Mouse (Mus musculus) forelimb bud, embryonic 11.5 days (tissue): Measurements from ENCODE around the gene 4930572O03Rik.
"Not testable (repeated sequence)": the region's sequence is repeated elsewhere in the genome, so short reads cannot be mapped to it uniquely, and the experiment has no call there.

Source experiments
- DNase-seq: peaks from one replicate; pipeline ENCODE4 v3.0.0-alpha.2; 2012; ENCODE audit warnings: low read depth, low spot score

Gene 4930572O03Rik

DNA sequence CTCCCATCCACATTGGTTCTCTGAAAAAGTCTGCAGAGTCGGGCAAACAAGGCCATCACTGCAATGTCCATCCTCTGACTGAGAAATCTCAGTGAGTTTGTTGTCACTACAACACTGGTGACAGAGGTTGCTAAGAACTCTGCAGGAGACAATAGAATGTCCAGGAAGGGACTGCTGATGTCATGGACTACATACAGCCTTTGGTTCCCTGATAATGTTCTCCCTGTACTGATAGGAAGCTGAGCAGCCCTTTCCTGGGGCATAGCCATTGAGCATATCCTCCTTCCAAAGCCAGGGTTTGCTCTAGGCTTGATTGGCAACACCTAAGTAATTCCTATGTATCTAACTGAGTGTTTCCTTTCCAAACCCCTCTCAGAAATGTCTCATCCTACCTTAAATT lies at the start of gene 4930572O03Rik:
Gene 4930572O03Rik, minus strand, starts transcription at position 101 of the 400 bp plus-strand sequence.
- DNase-seq: not testable (repeated sequence)

DNA sequence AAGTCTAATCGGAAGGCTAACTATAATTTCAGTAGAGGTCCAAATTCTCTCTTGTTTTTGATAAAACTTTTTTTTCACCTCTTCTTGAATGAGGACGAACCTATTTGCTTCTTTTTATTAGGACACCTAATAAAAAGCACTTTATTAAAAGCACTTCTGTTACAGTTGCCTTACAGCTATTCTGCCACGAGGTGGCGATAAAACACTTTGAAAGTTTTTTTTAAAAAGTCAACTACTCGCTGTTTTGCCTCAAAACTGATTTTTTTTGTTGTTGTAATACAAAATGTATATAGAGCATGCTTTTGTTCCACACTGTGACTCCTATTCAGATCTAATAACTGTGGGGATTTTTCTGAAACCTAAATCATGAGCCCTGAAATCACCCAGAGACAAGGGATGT lies 46.0 kb upstream of the 4930572O03Rik start:
- DNase-seq: not testable (repeated sequence)

DNA sequence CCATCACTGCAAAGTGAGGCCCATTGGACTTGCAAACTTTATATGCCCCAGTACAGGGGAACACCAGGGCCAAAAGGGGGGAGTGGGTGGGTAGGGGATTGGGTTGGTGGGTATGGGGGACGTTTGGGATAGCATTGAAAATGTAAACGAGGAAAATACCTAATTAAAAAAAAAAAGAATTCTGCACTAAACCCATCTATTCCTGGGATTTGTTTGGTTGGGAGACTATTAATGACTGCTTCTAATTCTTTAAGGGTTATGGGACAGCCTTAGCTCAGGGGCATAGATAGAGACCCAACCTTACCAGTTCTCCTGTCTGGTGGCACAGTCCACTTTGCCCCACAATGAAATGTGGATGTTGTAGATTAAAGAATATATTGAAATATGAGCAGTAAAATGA lies 40.9 kb upstream of the 4930572O03Rik start:
- not testable (repeated sequence) for DNase-seq

DNA sequence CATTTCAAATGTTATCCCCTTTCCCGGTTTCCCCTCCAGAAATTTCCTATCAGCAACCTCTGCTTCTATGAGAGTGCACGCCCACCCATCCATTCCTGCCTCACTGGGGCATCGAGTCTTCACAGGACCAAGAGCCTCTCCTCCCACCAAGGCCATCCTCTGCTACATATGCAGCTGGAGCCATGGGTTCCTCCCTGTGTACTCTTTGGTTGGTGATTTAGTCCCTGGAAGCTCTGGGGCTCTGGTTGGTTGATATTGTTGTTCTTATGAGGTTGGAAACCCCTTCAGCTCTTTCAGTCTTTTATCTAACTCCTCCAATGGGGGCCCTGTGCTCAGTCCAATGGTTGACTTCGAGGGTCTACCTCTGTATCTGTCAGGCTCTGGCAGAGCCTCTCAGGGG lies 35.0 kb upstream of the 4930572O03Rik start:
- not testable (repeated sequence) for DNase-seq

DNA sequence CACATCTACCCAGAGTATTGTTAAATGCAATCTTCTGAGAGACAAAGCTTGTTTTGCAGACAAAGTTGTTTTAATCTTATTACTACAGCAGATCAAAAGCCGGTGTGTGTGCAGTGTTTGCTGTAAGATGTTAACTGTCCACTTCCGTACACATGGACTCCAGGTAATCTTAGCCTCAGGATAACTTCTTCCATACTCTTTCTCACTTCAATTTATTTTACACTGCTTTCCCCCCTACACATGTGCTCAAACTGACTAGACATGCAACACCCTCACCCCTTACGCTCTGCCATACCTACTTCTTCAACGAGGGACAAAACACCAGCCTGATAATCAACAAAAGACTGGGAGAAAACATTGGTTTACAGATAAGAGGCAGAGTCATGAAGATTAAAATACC lies 34.0 kb upstream of the 4930572O03Rik start:
- DNase-seq: not testable (repeated sequence)

DNA sequence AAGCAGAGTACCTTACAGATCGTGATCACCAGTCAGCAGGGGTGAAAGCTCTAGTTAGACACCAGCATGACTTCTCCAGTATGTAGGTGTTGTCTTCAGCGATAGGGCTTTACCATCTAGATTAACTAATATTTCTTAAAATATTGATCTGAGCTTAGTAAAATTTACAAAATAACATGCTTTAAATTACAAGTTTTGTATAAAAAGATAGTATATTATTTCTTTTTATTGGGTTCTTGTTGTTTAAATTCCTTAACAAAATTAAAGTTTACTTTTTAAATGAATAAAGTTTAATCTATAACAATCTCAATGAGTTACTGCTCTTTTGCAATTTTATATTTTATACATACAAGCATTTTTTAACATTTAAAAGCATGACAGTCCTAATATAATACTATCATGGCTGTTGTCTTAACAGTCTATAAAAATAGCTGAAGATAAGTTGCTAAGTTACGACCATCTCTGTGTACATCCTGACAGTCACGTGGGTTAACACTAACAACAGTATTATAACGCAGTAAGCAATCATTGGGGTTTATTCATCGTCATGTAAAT lies 32.9 kb upstream of the 4930572O03Rik start:
- not testable (repeated sequence) for DNase-seq

DNA sequence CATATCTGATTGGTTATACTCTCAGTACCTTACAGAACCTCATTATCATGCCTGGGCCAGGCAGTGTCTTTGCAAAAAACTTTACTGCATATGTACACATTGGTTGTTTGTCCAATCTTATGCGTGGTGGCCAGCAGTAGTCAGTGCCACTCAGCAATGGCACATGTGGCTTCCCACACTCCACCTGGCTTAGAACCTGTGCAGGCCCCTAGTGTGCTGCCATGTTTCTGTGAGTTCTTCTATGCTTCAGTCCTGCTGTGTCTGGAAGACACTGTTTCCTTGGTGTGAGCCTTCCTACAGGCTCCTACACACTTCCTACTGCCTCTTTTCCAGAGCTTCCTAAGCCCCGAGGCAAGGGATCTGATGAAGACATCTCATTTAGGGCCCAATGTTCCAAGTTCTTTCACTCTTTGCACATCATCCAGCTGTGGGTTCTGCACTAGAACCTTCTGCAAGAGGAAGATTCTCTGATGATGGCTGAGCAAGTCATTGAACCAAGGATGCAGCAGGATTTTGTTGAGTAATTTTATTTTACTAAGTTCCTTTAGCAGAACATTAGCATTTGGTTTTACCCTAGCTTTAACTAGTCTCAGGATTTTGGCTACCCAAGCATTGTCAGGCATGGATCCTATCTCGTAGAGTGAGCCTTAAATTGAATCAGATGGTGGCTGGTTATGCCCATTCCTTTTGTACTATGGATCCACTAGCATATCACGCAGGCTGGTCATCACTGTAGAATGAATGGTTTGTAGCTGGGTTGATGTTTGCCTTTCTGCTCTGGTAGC lies 32.2 kb upstream of the 4930572O03Rik start:
- not testable (repeated sequence) for DNase-seq

DNA sequence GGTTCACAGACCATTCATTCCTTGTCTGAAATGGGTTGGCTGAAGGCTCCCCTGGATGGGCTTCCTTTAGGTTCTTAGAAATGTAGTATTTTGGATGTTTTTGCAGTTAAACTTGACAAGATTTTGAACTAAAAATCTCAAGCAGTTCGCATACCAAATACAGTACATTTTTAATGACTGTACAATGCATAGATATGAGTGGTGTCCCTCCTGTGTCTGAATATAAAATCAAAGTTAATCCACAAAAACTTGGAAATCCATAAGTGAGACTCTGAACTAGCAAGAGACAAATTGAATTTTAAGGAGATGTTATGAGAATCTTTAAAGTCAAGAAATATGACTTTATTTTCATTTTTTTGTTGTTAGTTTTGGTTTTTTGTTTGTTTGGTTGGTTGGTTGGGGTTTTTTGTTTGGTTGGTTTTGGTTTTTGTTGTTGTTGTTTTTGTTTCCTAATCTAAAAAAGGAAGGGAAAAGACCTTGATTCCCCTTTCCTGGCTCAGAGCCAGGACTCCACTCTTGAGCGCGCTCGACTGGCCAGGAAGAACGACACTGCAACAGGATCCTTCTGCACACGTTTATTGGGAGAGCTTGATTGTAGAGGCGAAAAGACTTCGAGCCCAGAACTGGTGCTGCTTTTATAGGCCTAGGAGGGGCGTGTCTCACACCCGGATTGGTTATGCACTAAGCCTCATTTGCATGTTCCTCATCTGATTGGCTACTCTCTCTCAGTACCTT lies 24.6 kb upstream of the 4930572O03Rik start:
- DNase-seq: not testable (repeated sequence)

DNA sequence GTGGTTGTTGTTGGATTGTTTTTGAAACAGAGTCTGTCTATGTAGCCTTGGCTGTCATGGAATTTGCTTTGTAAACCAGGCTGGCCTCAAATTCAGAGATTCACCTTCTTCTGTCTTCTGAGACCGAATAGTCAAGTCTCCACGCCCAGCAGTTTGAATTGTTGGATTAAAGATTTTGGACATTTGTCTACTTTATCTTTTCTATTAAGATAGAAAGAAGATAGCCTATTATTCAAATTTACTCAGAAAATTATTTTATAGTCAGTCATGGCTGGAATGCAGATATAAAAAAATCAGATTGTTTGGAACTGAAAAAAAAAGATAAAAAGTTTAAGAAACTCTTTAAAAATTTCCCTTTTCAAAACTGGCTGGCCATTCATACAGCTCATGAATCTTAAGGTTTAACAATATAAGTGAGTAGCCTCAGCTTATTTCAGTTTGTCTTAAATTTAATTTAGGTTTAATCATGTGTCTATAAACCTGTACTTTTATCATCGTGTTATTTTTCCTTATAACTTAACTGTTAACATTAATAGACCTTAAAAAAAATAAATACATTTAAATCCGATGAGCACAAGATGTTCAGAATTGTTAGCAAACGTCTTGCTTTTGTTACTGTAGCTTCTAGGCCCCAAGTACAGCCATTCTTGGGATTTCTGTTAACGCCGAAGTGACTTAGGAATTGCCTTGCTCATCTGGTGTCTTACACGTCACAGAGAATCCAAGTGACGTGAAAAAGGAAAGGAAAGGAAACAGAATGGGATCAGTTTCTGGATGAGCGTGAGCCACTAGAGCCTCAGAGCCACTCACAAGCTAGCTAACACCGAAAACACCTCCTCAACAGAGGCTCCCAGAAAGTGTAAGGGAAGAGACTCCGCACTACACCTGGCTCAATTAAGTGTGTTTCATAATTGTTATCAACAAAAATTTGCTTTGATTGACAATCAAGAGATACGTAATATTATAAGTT lies 23.4 kb upstream of the 4930572O03Rik start:
- not testable (repeated sequence) for DNase-seq

DNA sequence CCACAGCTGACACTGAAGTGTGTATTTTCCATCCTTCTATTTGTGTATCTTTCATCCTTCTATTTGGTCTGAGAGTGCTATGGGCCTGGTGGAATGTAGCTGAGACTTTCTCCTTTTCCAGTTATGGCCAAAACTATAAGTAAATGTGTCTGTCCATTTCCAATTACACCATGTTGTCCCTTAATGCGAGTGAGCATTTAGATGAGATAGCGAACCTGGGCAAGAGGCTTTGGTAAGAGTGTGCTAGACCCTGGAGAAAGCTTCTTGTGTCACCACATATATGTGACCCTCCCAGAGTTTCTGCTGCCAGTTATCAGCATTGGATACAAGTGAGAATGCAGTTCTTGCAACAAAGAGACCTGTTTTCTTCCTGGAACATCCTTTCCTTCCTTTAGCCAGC lies 22.0 kb upstream of the 4930572O03Rik start:
- DNase-seq: not testable (repeated sequence)

DNA sequence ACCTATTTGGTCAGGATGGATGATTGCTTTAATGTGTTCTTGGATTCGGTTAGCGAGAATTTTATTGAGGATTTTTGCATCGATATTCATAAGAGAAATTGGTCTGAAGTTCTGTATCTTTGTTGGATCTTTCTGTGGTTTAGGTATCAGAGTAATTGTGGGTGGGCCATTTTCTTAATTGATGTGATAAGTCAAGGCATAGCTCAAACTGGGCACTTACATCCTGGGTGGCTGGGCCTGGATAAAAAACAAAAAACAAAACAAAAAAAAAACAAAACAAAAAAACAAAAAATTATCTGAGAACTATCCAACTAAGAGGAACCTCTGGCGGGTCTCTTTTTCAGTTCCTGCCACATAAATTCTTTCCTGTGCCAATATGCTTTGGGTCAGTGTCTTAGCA lies 20.9 kb upstream of the 4930572O03Rik start:
- not testable (repeated sequence) for DNase-seq

DNA sequence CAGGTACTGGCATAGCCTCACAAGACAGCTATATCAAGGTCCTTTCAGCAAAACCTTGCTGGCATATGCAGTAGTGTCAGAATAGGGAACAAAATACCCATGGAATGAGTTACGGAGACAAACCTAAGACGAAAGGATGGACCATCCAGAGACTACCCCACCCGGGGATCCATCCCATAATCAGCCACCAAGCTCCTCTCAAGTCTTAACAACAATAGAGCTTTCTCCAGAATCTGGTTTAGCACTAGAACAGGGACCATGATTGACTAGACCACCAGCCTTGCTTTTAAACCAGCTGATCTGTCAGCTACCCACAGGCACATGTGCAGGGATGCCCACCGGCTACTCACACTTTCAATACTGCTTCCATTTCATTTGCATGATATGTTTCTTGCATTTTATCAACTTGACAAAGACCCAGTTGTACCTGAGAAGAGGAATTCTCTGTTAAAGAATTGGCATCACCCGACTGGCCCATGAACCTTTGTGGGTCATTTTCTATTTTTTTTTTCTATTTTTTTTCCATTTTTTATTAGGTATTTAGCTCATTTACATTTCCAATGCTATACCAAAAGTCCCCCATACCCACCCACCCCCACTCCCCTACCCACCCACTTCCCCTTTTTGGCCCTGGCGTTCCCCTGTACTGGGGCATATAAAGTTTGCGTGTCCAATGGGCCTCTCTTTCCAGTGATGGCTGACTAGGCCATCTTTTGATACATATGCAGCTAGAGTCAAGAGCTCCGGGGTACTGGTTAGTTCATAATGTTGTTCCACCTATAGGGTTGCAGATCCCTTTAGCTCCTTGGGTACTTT lies 17.8 kb upstream of the 4930572O03Rik start:
- DNase-seq: not testable (repeated sequence)

DNA sequence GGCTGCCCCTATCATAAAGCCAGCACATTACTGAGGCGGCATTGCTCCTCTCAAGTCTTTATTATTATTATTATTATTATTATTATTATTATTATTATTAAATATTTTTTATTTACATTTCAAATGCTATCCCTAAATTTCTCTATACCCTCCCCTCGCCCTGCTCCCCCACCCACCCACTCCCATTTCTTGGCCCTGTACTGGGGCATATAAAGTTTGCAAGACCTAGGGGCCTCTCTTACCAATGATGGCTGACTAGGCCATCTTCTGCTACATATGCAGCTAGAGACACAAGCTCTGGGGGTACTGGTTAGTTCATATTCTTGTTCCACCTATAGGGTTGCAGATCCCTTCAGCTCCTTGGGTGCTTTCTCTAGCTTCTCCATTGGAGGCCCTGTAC lies 17.1 kb upstream of the 4930572O03Rik start:
- DNase-seq: not testable (repeated sequence)

DNA sequence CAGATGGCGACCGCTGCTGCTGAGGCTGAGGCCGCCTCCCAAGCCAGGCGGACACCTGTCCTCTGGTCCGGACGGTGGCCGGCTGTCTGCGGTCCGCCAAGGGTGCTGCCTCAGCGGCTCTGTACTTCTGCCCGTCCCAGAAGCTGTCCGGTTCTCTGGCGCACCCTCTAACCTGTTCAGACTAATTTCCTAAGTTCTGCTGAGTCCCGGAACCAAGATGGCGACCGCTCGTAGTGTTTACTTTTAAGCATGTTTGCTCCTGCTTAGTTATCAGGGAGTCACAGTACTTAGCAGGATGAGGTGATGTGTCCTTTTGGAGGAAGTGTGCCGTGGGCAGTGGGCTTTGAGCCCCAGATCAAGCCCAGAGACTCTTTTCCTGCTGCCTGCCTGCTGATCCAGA lies 13.9 kb upstream of the 4930572O03Rik start:
- DNase-seq: not testable (repeated sequence)

DNA sequence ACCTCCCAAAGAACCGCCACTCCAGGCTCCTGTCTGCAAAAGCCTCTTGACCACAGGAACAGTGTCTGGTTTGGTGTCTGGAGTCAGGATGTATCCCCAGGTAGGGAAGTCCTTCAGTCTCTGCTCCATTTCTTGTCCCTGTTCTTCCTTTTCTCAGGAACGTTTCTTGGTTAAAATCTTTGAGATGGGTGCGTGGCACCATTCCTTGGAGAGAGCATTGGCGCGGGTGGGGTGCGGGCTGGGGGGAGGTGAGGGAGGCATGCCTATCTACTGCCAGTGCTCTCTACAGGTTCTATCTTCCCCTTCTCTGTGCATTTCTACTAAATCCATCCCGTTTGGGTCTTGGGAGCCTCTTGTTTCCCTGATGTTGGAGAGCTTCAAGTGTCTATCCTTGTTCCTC lies 7.0 kb upstream of the 4930572O03Rik start:
- DNase-seq: not testable (repeated sequence)

DNA sequence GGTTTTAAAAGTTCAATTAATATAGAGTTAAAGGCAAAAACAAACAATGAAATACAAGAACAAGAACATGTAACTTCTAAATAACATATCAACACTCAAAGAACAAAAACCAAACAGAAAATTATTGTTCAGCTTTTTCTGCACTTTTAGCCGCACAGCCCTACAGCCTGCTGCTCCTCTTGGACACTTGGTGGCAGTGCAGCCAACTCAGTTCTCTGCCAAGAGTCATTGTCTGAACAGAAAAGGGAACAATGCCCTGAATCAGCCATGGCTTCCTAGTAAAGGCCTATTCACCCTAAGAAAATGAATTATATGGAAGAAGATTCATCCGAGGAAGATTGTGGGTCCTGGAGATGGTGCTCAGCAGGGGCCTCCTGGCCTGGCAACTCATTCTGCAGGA lies 4.5 kb downstream of the 4930572O03Rik start:
- not testable (repeated sequence) for DNase-seq

DNA sequence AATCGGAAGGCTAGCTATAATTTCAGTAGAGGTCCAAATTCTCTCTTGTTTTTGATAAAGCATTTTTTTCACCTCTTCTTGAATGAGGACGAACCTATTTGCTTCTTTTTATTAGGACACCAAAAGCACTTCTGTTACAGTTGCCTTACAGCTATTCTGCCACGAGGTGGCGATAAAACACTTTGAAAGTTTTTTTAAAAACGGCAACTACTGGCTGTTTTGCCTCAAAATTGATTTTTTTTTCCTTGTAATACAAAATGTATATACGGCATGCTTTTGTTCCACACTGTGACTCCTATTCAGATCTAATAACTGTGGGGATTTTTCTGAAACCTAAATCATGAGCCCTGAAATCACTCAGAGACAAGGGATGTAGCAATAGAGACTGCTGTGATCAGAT lies 11.2 kb downstream of the 4930572O03Rik start:
- not testable (repeated sequence) for DNase-seq

DNA sequence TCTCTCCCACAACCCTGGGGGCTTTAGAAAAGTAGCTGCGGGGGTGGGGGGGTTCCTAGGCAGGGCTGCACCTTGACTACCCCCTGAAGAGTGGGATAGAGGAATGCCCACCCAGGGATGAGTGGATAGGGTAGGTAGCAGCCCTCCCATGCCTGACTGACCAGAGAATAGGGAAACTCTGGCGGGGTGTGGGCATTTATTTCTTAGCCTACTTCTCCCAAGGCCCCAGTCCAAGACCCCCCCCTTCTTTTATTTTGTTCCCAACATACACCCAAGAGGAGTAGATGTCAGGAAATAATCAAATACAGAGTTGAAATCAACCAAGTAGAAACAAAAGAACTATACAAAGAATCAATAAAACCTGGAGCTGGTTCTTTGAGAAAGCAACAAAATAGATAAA lies 19.2 kb downstream of the 4930572O03Rik start:
- DNase-seq: not testable (repeated sequence)

DNA sequence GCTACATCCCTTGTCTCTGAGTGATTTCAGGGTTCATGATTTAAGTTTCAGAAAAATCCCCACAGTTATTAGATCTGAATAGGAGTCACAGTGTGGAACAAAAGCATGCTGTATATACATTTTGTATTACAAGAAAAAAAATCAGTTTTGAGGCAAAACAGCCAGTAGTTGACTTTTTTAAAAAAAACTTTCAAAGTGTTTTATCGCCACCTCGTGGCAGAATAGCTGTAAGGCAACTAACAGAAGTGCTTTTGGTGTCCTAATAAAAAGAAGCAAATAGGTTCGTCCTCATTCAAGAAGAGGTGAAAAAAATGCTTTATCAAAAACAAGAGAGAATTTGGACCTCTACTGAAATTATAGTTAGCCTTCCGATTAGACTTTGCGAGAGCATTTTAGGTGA lies 26.8 kb downstream of the 4930572O03Rik start:
- not testable (repeated sequence) for DNase-seq

DNA sequence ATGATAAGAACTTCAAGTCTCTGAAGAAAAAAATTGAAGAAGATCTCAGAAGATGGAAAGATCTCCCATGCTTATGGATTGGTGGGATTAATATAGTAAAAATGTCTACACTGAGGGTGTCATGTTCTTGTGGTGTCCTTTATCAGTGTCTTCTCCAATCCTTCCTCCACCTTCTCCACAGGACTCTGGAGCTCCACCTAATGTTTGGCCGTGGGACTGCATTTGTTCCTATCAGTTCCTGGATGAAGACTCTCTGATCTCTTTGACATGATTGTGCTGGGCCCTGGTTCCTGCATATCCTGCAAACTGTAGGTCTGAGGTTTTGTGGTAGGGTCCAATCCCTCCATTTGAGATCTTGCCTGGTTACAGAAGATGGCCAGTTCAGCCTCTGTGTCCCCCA lies 28.7 kb downstream of the 4930572O03Rik start:
- not testable (repeated sequence) for DNase-seq
